Mouse (Mus musculus) lung, embryonic 14.5 days (tissue): ENCODE results near the gene Gm3285. TPM values are rescaled to one million over a fixed set of nuclear protein-coding genes. Genes with fewer than 3 reads are reported as not detected.
A peak's percentile ranks its signal among the peaks of the same experiment; 100 is the strongest.

ENCODE experiments used
- ATAC-seq: fragments of 200-750 bp; cut with Nextera tagmentation; 2 replicates; pipeline ENCODE4 v1.8.0; 2017; ENCODE audit warnings: mild to moderate bottlenecking, moderate TSS enrichment, moderate library complexity; ENCODE audit not compliant: insufficient read depth
- DNase-seq: peaks from one replicate; pipeline ENCODE4 v3.0.0-alpha.2; 2015
- H3K27ac ChIP-seq: fragments of 300-500 bp; sonication (generic); 2 replicates; pipeline ENCODE4 v1.5.1; 2014; ENCODE audit warnings: low read depth, mild to moderate bottlenecking, moderate library complexity
- H3K27me3 ChIP-seq: fragments of 300-500 bp; sonication (generic); 2 replicates; pipeline ENCODE4 v1.6.1; 2014; ENCODE audit warnings: low read length, control low read depth; ENCODE audit not compliant: insufficient read depth
- H3K36me3 ChIP-seq: fragments of 300-500 bp; sonication (generic); 2 replicates; pipeline ENCODE4 v1.6.1; 2014; ENCODE audit warnings: control low read depth; ENCODE audit not compliant: insufficient read depth
- H3K4me1 ChIP-seq: fragments of 300-500 bp; sonication (generic); 2 replicates; pipeline ENCODE4 v1.6.1; 2014; ENCODE audit warnings: antibody characterized with exemption, control low read depth; ENCODE audit not compliant: insufficient read depth
- H3K4me2 ChIP-seq: fragments of 300-500 bp; sonication (generic); 2 replicates; pipeline ENCODE4 v1.6.1; 2014; ENCODE audit warnings: mild to moderate bottlenecking
- H3K4me3 ChIP-seq: fragments of 300-500 bp; sonication (generic); 2 replicates; pipeline ENCODE4 v1.5.1; 2014; ENCODE audit warnings: low read depth, low read length
- H3K9ac ChIP-seq: fragments of 300-500 bp; sonication (generic); 2 replicates; pipeline ENCODE4 v1.6.1; 2014
- H3K9me3 ChIP-seq: fragments of 300-500 bp; sonication (generic); 2 replicates; pipeline ENCODE4 v1.6.1; 2016; ENCODE audit warnings: low read depth, low read length, control low read depth
- CTCF ChIP-seq: IDR thresholded peaks from 2 replicates; pipeline ENCODE4 v1.5.1; 2016; ENCODE audit warnings: antibody characterized with exemption, low read depth
- WGBS: fragments of 180-500 bp; shearing (Covaris S2); extraction: QIAGEN DNeasy Blood & Tissue Kit; methylation state at CpG from one replicate; pipeline ENCODE4 v1.1.7; 2014; 5-methylcytosine and 5-hydroxymethylcytosine counted together
- polyA plus RNA-seq: library from polyadenylated mRNA; unstranded; fragments of >200 nt; fragmentation: Nextera tagmentation; extraction: Ambion mirVana; gene quantifications from 2 replicates; pipeline ENCODE4 v1.2.1, GENCODE M21; 2014

Gene Gm3285
- polyA plus RNA-seq, 1 experiment from 2014 or later: not detected

DNA sequence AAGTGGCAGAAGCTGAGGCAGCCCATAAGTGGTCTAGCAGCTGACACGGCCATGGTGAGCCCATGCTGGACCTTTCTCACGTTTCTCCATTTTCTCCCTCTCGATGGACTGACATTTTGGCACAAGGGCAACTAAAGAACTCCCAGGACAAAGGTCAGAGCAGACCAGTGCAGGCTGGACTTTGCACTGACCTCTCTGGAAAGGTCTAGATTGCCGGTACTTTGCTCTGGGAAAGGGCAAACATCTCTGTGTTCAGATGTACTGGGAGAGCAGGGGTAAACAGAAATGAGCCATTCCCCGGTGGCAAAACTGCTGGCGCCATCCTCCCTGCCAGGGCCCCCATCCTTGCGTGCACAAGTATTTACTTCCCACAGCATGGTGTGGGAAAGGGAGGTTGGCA lies 38.4 kb downstream of the Gm3285 start:
- Histone ChIP-seq H3K4me3 (no peak overlapping the region), H3K36me3 (no peaks in the 10 kb centered on the region), H3K27me3 (no peaks in the 10 kb centered on the region; the same call in 1 of the 2 replicates), H3K4me1 (peaks cover 4% of the 10 kb centered on the region; the same call in 1 of the 2 replicates), H3K27ac (no peak overlapping the region), H3K9ac (no peak overlapping the region), H3K9me3 (no peaks in the 10 kb centered on the region), H3K4me2 (no peak overlapping the region)
- DNase-seq: no peak
- 65% methylated on average over 7 of the region's 7 CpGs for WGBS
- no peak for ATAC-seq
- TF ChIP-seq CTCF: no peak

GRCm38 (mm10) chr10:77900903-77901818 lies 39.4 kb downstream of the Gm3285 start:
- Histone ChIP-seq H3K27me3 (no peaks in the 10 kb centered on the region; the same call in 1 of the 2 replicates), H3K9me3 (no peaks in the 10 kb centered on the region), H3K4me3 (peak overlapping the region; percentile 56), H3K4me2 (peak overlapping the region; percentile 80), H3K27ac (no peak overlapping the region), H3K36me3 (no peaks in the 10 kb centered on the region), H3K9ac (no peak overlapping the region), H3K4me1 (peaks cover 4% of the 10 kb centered on the region; the same call in 1 of the 2 replicates)
- WGBS: 84% methylated on average over 27 of the region's 27 CpGs
- no peak for TF ChIP-seq CTCF
- no peak for ATAC-seq
- no peak for DNase-seq

DNA sequence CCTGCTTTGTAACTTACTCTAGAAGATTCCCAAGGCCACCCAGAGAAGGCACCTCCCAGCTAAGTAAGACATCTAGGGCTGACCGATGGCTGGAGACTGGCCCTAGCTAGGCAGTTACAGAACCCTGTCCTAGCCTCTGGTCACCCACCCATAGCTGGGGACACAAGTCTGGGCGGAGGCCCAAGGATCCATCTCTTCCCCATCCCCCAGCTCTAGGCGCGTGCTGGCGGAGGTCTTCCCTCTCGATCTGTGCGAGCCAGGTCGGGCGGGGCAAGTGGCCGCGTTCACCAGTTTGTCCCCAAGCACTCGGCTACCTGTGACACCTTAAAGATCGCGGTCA lies 40.1 kb downstream of the Gm3285 start:
- H3K4me3 ChIP-seq: peak overlapping the region; percentile 56
- peaks cover 4% of the 10 kb centered on the region; the same call in 1 of the 2 replicates for H3K4me1 ChIP-seq
- no peak overlapping the region for H3K27ac ChIP-seq
- H3K9ac ChIP-seq: peak overlapping the region; percentile 62
- WGBS: 3% methylated on average over 14 of the region's 14 CpGs
- ATAC-seq (peak; percentile 63; the same call in 1 of the 2 replicates), DNase-seq (peak; percentile 66)
- H3K27me3 ChIP-seq: no peaks in the 10 kb centered on the region; the same call in 1 of the 2 replicates
- TF ChIP-seq CTCF: no peak
- no peaks in the 10 kb centered on the region for H3K36me3 ChIP-seq
- no peaks in the 10 kb centered on the region for H3K9me3 ChIP-seq
- H3K4me2 ChIP-seq: peak overlapping the region; percentile 80

GRCm38 (mm10) chr10:77902211-77902893 lies 40.6 kb downstream of the Gm3285 start, which contains the start of gene Lrrc3:
Lrrc3 (minus strand) TSS chr10:77902536.
- Histone ChIP-seq H3K4me1 (peaks cover 4% of the 10 kb centered on the region; the same call in 1 of the 2 replicates), H3K9me3 (no peaks in the 10 kb centered on the region), H3K9ac (peak within 1 kb of the TSS; percentile 62), H3K27ac (no peak within 1 kb of the TSS), H3K27me3 (no peaks in the 10 kb centered on the region; the same call in 1 of the 2 replicates), H3K4me2 (peak within 1 kb of the TSS; percentile 80), H3K4me3 (peak within 1 kb of the TSS; percentile 56), H3K36me3 (no peaks in the 10 kb centered on the region)
- WGBS: 1% methylated on average over 46 of the region's 46 CpGs
- DNase-seq (peak; percentile 67), ATAC-seq (peak; percentile 79)
- TF ChIP-seq CTCF: peak; percentile 47

GRCm38 (mm10) chr10:77902894-77903715 lies 41.3 kb downstream of the Gm3285 start:
- no peak overlapping the region for H3K9ac ChIP-seq
- H3K4me1 ChIP-seq: peaks cover 4% of the 10 kb centered on the region; the same call in 1 of the 2 replicates
- TF ChIP-seq CTCF: no peak
- no peaks in the 10 kb centered on the region for H3K36me3 ChIP-seq
- H3K9me3 ChIP-seq: no peaks in the 10 kb centered on the region
- ATAC-seq: peak; percentile 77
- H3K4me3 ChIP-seq: peak overlapping the region; percentile 56
- H3K27ac ChIP-seq: no peak overlapping the region
- 6% methylated on average over 35 of the region's 35 CpGs for WGBS
- peak; percentile 62 for DNase-seq
- H3K27me3 ChIP-seq: no peaks in the 10 kb centered on the region; the same call in 1 of the 2 replicates
- H3K4me2 ChIP-seq: peak overlapping the region; percentile 80

Other genes with a start within 250 kb of the Gm3285 start
- gene Ube2g2, start 239.7 kb upstream of the Gm3285 start, polyA plus RNA-seq: 47.9 and 50.9 TPM in 2 replicates
- 0.11 and 0.22 TPM in 2 replicates for gene Tspear, start 175.4 kb upstream of the Gm3285 start, polyA plus RNA-seq
- not detected in 2 replicates for gene Gm19402, start 171.2 kb upstream of the Gm3285 start, polyA plus RNA-seq
- not detected in 2 replicates for gene Gm9508, start 164.7 kb upstream of the Gm3285 start, polyA plus RNA-seq
- not detected in 2 replicates for gene Gm10272, start 155.3 kb upstream of the Gm3285 start, polyA plus RNA-seq
- gene Gm10024, start 150.5 kb upstream of the Gm3285 start, polyA plus RNA-seq: not detected in 2 replicates
- gene Gm10142, start 146.2 kb upstream of the Gm3285 start, polyA plus RNA-seq: not detected in 2 replicates
- not detected in 2 replicates for gene Krtap12-1, start 141.4 kb upstream of the Gm3285 start, polyA plus RNA-seq
- not detected in 2 replicates for gene Gm10100, start 135.5 kb upstream of the Gm3285 start, polyA plus RNA-seq
- not detected in 2 replicates for gene Gm18596, start 119.3 kb upstream of the Gm3285 start, polyA plus RNA-seq
- not detected in 2 replicates for gene Gm9736, start 110.6 kb upstream of the Gm3285 start, polyA plus RNA-seq
- not detected in 2 replicates for gene Gm3233, start 102.3 kb upstream of the Gm3285 start, polyA plus RNA-seq
- gene Gm3238, start 90.7 kb upstream of the Gm3285 start, polyA plus RNA-seq: not detected in 2 replicates
- not detected in 2 replicates for gene Gm7138, start 85.0 kb upstream of the Gm3285 start, polyA plus RNA-seq
- not detected in 2 replicates for gene Gm3250, start 79.4 kb upstream of the Gm3285 start, polyA plus RNA-seq
- not detected in 2 replicates for gene Gm7137, start 73.8 kb upstream of the Gm3285 start, polyA plus RNA-seq
- gene Gm9639, start 66.9 kb upstream of the Gm3285 start, polyA plus RNA-seq: not detected in 2 replicates
- gene Gm19668, start 62.8 kb upstream of the Gm3285 start, polyA plus RNA-seq: not detected in 2 replicates
- not detected in 2 replicates for gene Gm9507, start 50.1 kb upstream of the Gm3285 start, polyA plus RNA-seq
- not detected in 2 replicates for gene Gm2696, start 47.3 kb upstream of the Gm3285 start, polyA plus RNA-seq
- not detected in 2 replicates for gene Krtap10-4, start 34.9 kb upstream of the Gm3285 start, polyA plus RNA-seq
- not detected in 2 replicates for gene Krtap10-10, start 26.0 kb upstream of the Gm3285 start, polyA plus RNA-seq
- not detected in 2 replicates for gene Gm36176, start 15.2 kb upstream of the Gm3285 start, polyA plus RNA-seq
- not detected in 2 replicates for gene Gm10318, start 9.1 kb upstream of the Gm3285 start, polyA plus RNA-seq
- gene Lrrc3, start 40.6 kb downstream of the Gm3285 start, polyA plus RNA-seq: 3.4 and 4.2 TPM in 2 replicates
- gene Trpm2, start 108.6 kb downstream of the Gm3285 start, polyA plus RNA-seq: 0.09 and 0.63 TPM in 2 replicates
- gene 1810043G02Rik, start 116.5 kb downstream of the Gm3285 start, polyA plus RNA-seq: 24.6 and 28.1 TPM in 2 replicates
- gene Pfkl, start 148.1 kb downstream of the Gm3285 start, polyA plus RNA-seq: 141 and 160 TPM in 2 replicates
- 1.4 TPM in 2 replicates for gene Dnmt3l, start 180.0 kb downstream of the Gm3285 start, polyA plus RNA-seq
- gene Aire, start 181.6 kb downstream of the Gm3285 start, polyA plus RNA-seq: 0.95 and 1.5 TPM in 2 replicates
- 7.2 and 8.4 TPM in 2 replicates for gene Icosl, start 207.3 kb downstream of the Gm3285 start, polyA plus RNA-seq